Mouse (Mus musculus): ENCODE measurements at regions not wholly inside any gene's neighbourhood (a gene's known extent, or its start where the extent isn't known, plus 50 kb on each side); places are given as distances from the start of the nearest gene placed in this dataset.

- DNase-seq (ENCODE audit: low spot score, missing footprints) (no peak), ATAC-seq (ENCODE audit: low FRiP score) (no peak)
- Histone ChIP-seq H3K27ac (ENCODE audit: low read depth, low read length) (no peak overlapping the region), H3K36me3 (ENCODE audit: control insufficient read depth, insufficient read depth, low read length) (no peaks in the 10 kb centered on the region), H3K9me3 (ENCODE audit: control insufficient read depth, low read length) (no peaks in the 10 kb centered on the region), H3K4me3 (ENCODE audit: low read depth, low read length) (no peak overlapping the region), H3K4me1 (ENCODE audit: control insufficient read depth, insufficient read depth, low read length) (no peaks in the 10 kb centered on the region), H3K27me3 (ENCODE audit: control insufficient read depth, insufficient read depth, low read length) (no peaks in the 10 kb centered on the region), H3K9ac (ENCODE audit: low read length) (no peak overlapping the region), H3K4me2 (no peak overlapping the region)
- WGBS: 88% methylated on average over 6 of the region's 6 CpGs
Observed at GRCm38 (mm10) chr12:9091951-9092350, 62.2 kb downstream of the Ttc32 start.

GRCm38 (mm10) chr12:9095061-9095460, 65.3 kb downstream of the Ttc32 start:
- ATAC-seq (ENCODE audit: low FRiP score) (no peak), DNase-seq (ENCODE audit: low spot score, missing footprints) (no peak)
- H3K9ac ChIP-seq (ENCODE audit: low read length): no peak overlapping the region
- no peak overlapping the region for H3K4me2 ChIP-seq
- no peaks in the 10 kb centered on the region for H3K9me3 ChIP-seq (ENCODE audit: control insufficient read depth, low read length)
- H3K4me3 ChIP-seq (ENCODE audit: low read depth, low read length): no peak overlapping the region
- no peak overlapping the region for H3K27ac ChIP-seq (ENCODE audit: low read depth, low read length)
- no peaks in the 10 kb centered on the region for H3K4me1 ChIP-seq (ENCODE audit: control insufficient read depth, insufficient read depth, low read length)
- H3K36me3 ChIP-seq (ENCODE audit: control insufficient read depth, insufficient read depth, low read length): no peaks in the 10 kb centered on the region
- H3K27me3 ChIP-seq (ENCODE audit: control insufficient read depth, insufficient read depth, low read length): no peaks in the 10 kb centered on the region

- Histone ChIP-seq H3K27me3 (ENCODE audit: control insufficient read depth, insufficient read depth, low read length) (no peaks in the 10 kb centered on the region), H3K4me2 (no peak overlapping the region), H3K9ac (ENCODE audit: low read length) (no peak overlapping the region), H3K27ac (ENCODE audit: low read depth, low read length) (no peak overlapping the region), H3K4me3 (ENCODE audit: low read depth, low read length) (no peak overlapping the region), H3K9me3 (ENCODE audit: control insufficient read depth, low read length) (no peaks in the 10 kb centered on the region), H3K36me3 (ENCODE audit: control insufficient read depth, insufficient read depth, low read length) (no peaks in the 10 kb centered on the region), H3K4me1 (ENCODE audit: control insufficient read depth, insufficient read depth, low read length) (no peaks in the 10 kb centered on the region)
- no peak for DNase-seq (ENCODE audit: low spot score, missing footprints)
- no peak for ATAC-seq (ENCODE audit: low FRiP score)
- WGBS: 81% methylated on average over 3 of the region's 3 CpGs
Observed at GRCm38 (mm10) chr12:9106416-9106815, 76.6 kb downstream of the Ttc32 start.

DNA sequence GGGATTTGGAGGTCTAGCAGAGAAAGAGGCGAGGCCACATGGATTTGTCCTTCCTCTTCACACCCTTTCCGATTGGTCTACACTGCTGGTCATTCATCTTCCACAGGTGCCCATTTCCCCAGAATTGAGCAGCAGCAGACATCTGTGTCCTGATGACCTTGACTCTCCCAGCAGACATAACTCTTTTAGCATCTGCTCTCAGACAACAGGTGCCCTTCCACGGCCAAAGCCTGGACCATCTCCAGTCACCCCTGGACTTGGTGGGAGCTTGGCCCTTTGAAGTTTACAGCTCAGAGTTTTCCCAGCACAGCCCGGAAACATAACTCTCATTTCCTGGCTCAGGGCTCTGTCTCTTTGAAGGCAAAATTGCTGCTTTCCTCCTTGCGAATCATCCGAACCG, 80.0 kb downstream of the Ttc32 start:
- no peak overlapping the region for H3K4me2 ChIP-seq
- H3K4me1 ChIP-seq (ENCODE audit: control insufficient read depth, insufficient read depth, low read length): no peaks in the 10 kb centered on the region
- H3K4me3 ChIP-seq (ENCODE audit: low read depth, low read length): no peak overlapping the region
- H3K9ac ChIP-seq (ENCODE audit: low read length): no peak overlapping the region
- no peaks in the 10 kb centered on the region for H3K36me3 ChIP-seq (ENCODE audit: control insufficient read depth, insufficient read depth, low read length)
- no peak for DNase-seq (ENCODE audit: low spot score, missing footprints)
- WGBS: 88% methylated on average over 7 of the region's 7 CpGs
- no peak overlapping the region for H3K27ac ChIP-seq (ENCODE audit: low read depth, low read length)
- H3K27me3 ChIP-seq (ENCODE audit: control insufficient read depth, insufficient read depth, low read length): no peaks in the 10 kb centered on the region
- ATAC-seq (ENCODE audit: low FRiP score): no peak
- no peaks in the 10 kb centered on the region for H3K9me3 ChIP-seq (ENCODE audit: control insufficient read depth, low read length)

GRCm38 (mm10) chr12:9112161-9112674, 82.4 kb downstream of the Ttc32 start:
- Histone ChIP-seq H3K4me1 (ENCODE audit: control insufficient read depth, insufficient read depth, low read length) (no peaks in the 10 kb centered on the region), H3K36me3 (ENCODE audit: control insufficient read depth, insufficient read depth, low read length) (no peaks in the 10 kb centered on the region), H3K27me3 (ENCODE audit: control insufficient read depth, insufficient read depth, low read length) (no peaks in the 10 kb centered on the region), H3K27ac (ENCODE audit: low read depth, low read length) (no peak overlapping the region), H3K4me2 (no peak overlapping the region), H3K9me3 (ENCODE audit: control insufficient read depth, low read length) (no peaks in the 10 kb centered on the region), H3K9ac (ENCODE audit: low read length) (no peak overlapping the region), H3K4me3 (ENCODE audit: low read depth, low read length) (no peak overlapping the region)
- DNase-seq (ENCODE audit: low spot score, missing footprints) (no peak), ATAC-seq (ENCODE audit: low FRiP score) (no peak)
- 79% methylated on average over 3 of the region's 3 CpGs for WGBS

DNA sequence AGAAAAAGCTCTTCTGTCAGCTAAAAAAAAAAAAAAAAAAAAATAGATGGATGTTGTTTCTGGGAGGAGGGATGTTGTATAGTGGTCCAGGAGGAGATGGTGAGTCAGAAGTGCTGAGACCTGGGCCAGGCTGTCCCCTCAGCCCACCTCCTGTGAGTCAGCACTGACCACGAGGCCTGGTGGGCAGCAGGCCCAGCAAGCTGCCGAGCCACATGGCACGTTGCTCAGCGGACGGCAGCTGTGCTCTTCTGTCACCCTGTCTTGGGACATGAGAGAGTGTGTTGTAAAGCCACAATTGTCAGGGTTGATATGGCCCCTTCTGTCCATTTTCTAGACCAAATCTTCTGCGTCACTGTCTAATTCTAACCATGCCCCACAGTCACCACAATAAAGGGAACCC, 83.9 kb downstream of the Ttc32 start:
- no peak overlapping the region for H3K9ac ChIP-seq (ENCODE audit: low read length)
- H3K4me1 ChIP-seq (ENCODE audit: control insufficient read depth, insufficient read depth, low read length): no peaks in the 10 kb centered on the region
- no peak for ATAC-seq (ENCODE audit: low FRiP score)
- H3K36me3 ChIP-seq (ENCODE audit: control insufficient read depth, insufficient read depth, low read length): no peaks in the 10 kb centered on the region
- no peak overlapping the region for H3K27ac ChIP-seq (ENCODE audit: low read depth, low read length)
- no peak overlapping the region for H3K4me3 ChIP-seq (ENCODE audit: low read depth, low read length)
- H3K4me2 ChIP-seq: no peak overlapping the region
- no peaks in the 10 kb centered on the region for H3K27me3 ChIP-seq (ENCODE audit: control insufficient read depth, insufficient read depth, low read length)
- DNase-seq (ENCODE audit: low spot score, missing footprints): no peak
- H3K9me3 ChIP-seq (ENCODE audit: control insufficient read depth, low read length): no peaks in the 10 kb centered on the region
- WGBS: 83% methylated on average over 6 of the region's 6 CpGs

DNA sequence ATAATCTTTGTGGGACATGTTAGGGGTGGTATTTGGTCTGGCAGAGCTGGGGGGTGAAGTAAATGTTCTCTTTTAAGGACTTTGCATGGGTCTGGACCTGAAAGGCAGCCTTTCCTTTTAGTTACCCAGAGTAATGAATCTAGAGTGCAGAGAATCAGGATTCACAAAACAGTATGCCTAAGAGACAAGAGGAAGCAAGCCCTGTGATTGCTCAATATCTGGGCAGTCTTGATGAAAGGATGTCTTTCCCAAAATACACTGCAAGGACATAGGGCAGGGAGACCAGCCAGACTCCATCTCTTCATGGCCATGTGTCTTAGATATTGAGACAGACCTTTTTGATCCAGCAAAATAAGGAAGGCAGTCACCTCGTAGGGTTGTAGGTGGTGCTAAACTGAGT, 84.3 kb downstream of the Ttc32 start:
- Histone ChIP-seq H3K27ac (ENCODE audit: low read depth, low read length) (no peak overlapping the region), H3K27me3 (ENCODE audit: control insufficient read depth, insufficient read depth, low read length) (no peaks in the 10 kb centered on the region), H3K4me3 (ENCODE audit: low read depth, low read length) (no peak overlapping the region), H3K9me3 (ENCODE audit: control insufficient read depth, low read length) (no peaks in the 10 kb centered on the region), H3K4me1 (ENCODE audit: control insufficient read depth, insufficient read depth, low read length) (no peaks in the 10 kb centered on the region), H3K4me2 (no peak overlapping the region), H3K9ac (ENCODE audit: low read length) (no peak overlapping the region), H3K36me3 (ENCODE audit: control insufficient read depth, insufficient read depth, low read length) (no peaks in the 10 kb centered on the region)
- DNase-seq (ENCODE audit: low spot score, missing footprints): no peak
- no peak for ATAC-seq (ENCODE audit: low FRiP score)
- 95% methylated on average over 1 of the region's 1 CpGs for WGBS

GRCm38 (mm10) chr12:9118576-9118975, 88.8 kb downstream of the Ttc32 start:
- no peak for DNase-seq (ENCODE audit: low spot score, missing footprints)
- no peak overlapping the region for H3K4me3 ChIP-seq (ENCODE audit: low read depth, low read length)
- H3K9me3 ChIP-seq (ENCODE audit: control insufficient read depth, low read length): no peaks in the 10 kb centered on the region
- no peak overlapping the region for H3K9ac ChIP-seq (ENCODE audit: low read length)
- WGBS: 52% methylated on average over 2 of the region's 2 CpGs
- no peaks in the 10 kb centered on the region for H3K4me1 ChIP-seq (ENCODE audit: control insufficient read depth, insufficient read depth, low read length)
- no peak overlapping the region for H3K27ac ChIP-seq (ENCODE audit: low read depth, low read length)
- H3K4me2 ChIP-seq: no peak overlapping the region
- H3K27me3 ChIP-seq (ENCODE audit: control insufficient read depth, insufficient read depth, low read length): no peaks in the 10 kb centered on the region
- ATAC-seq (ENCODE audit: low FRiP score): no peak
- H3K36me3 ChIP-seq (ENCODE audit: control insufficient read depth, insufficient read depth, low read length): no peaks in the 10 kb centered on the region

DNA sequence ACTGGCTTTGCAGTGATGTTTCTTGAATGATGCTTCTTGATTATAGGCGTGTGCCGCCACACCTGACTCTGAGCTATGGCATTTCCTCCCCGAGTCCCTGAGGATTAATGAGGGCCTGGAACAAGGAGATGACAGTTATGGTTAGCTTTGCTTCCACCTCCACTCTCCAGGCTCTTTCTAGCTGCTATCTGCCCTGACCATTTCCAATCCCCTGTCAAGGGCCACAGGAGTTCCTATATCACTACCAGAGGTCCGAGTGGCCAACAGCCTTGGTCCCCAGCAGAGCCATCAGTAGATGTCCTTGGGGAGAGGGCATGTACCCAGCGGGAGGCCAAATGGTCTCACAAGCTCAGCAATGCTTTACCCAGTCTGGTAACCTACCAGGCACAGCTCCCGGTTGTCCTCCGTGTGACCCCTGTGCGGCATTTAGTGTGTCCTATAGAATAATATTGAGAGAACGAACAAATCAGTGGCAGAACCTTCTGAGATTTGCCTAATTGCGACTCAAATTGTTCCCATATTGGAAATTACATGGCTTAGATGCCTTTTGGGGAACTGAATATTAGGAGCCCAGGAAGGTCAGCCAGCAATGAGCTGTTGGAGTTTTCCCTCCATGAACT, 98.2 kb downstream of the Ttc32 start:
- H3K27ac ChIP-seq (ENCODE audit: low read depth, low read length): no peak overlapping the region

More for the DNA sequence above, 98.2 kb downstream of the Ttc32 start:
- H3K9ac ChIP-seq (ENCODE audit: low read length): no peak overlapping the region
- H3K9me3 ChIP-seq (ENCODE audit: control insufficient read depth, low read length): no peaks in the 10 kb centered on the region
- ATAC-seq (ENCODE audit: low FRiP score) (no peak), DNase-seq (ENCODE audit: low spot score, missing footprints) (no peak)
- no peaks in the 10 kb centered on the region for H3K4me1 ChIP-seq (ENCODE audit: control insufficient read depth, insufficient read depth, low read length)
- 86% methylated on average over 10 of the region's 10 CpGs for WGBS
- H3K36me3 ChIP-seq (ENCODE audit: control insufficient read depth, insufficient read depth, low read length): no peaks in the 10 kb centered on the region
- no peaks in the 10 kb centered on the region for H3K27me3 ChIP-seq (ENCODE audit: control insufficient read depth, insufficient read depth, low read length)
- H3K4me2 ChIP-seq: no peak overlapping the region
- H3K4me3 ChIP-seq (ENCODE audit: low read depth, low read length): no peak overlapping the region
